Mouse (Mus musculus): ENCODE data around the gene Rgp1.

The Rgp1 gene

DNA sequence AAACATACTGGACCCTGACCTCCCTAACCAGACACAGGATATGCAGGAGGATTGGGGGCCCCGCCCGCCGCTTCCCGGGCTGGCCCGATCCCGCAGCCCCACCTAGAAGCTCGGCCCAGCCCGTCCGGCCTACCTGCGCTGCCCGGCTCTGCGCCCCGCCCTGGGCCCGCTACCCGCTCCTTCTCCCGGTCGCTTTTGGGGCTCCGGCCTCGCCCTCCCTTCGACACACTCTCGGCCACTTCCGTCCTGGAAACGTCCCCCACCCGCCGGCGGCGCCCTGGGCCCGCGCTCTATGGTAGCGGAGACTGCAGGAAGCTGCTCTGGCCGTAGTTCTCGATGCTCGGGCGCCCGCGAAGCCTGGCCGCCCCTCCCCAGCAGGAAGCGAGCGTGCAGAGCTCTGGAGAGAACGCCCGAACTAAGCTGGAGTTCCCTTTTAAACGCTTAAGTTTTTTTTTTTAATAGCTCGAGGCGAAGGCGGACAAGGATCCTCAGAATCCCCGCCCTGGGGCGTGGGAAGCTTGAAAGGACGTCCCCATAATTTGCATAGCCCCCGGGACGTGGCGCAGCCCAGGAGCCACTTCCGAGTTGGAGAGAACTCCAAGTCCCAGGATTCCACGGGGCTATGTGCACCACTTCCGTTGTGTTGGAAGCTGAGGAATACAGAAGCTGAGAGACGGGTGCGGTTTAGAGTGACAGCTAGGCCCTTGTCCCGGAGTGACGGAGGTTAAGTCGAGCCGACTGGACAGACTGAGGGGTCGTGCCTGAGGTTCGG, 16.3 kb upstream of the Rgp1 start, which contains the start of the genes Creb3 and Tln1:
TSS of gene Creb3 (plus strand) at position 336 of the 772 bp plus-strand sequence.
TSS of gene Tln1 (minus strand) at position 695 of the 772 bp plus-strand sequence.
- peak; percentile 98 for DNase-seq (ENCODE audit: low read depth, low spot score)

DNA sequence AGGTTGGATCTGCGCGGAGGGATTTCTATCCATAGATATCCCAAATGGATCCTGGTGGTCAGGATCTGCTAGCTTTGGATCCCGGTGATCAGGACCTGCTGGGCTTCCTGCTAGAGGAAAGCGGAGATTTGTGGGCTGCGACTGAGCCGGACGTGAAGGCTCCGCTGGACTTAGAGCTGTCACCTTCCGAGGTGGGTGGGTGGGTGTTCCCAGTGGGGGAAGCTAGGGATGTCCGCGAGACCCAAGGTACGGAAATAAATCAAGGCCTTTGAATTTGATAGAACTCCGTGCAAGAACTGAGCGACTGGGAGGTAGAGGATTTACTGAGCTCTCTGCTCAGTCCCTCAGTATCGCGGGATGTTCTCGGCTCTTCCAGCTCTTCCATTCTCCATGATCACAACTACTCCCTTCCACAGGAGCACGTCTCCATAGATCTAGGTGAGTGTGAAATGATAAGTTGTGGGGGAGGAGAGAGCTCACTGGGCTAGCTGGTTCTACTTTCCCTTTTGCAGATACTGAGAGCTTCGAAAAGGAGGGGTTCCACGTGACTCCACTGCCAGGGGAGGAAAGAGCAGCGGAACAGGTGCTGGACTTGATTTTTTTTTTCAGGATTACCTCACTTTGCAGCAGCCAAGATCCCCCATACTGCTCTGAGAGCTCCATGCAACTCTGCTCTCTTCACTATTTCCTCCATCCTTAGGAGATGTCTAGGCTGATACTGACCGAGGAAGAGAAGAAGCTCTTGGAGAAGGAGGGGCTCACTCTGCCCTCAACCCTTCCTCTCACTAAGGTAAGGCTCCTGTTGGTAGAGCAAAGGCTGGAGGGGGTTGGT, 15.5 kb upstream of the Rgp1 start:
- no peak for DNase-seq (ENCODE audit: low read depth, low spot score)

- DNase-seq (ENCODE audit: low read depth, low spot score) = no peak
Observed at GRCm38 (mm10) chr4:43563601-43563875, 15.0 kb upstream of the Rgp1 start.

GRCm38 (mm10) chr4:43564231-43564630, 14.3 kb upstream of the Rgp1 start:
- peak; percentile 48 for DNase-seq (ENCODE audit: low read depth, low spot score)

- DNase-seq (ENCODE audit: low read depth, low spot score) = no peak
Observed at GRCm38 (mm10) chr4:43567140-43567539, 11.4 kb upstream of the Rgp1 start.

DNA sequence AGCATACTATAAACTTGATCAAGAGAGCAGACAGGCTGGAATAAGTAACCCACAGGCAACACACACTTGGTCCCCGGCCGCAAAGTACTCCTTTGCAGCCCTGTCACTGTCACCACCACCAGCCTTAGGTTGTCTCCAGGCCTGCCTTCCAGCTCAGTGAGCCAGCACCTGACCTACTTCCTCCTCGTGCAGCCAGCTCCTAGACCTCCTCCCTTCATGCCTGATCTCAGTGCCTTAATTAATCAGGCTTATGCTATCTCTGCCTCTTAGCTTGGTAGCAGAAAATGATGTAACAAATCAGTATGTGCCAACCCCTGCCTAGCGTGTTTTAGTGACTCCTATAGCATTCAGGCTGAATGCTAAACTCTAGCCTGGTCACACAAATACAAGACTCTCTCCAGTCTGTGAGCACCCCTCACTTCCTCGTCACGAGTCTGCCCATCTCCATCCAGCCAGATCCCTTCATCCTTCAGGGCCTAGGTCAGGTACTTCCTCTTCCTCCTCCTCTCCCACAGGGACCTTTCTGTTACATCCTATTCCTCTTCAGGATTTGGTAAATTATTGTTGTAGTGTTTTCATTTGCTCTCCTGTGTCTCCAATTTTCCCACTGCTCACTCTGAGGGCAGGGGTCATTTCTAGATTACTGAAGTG, 7.0 kb upstream of the Rgp1 start:
- no peak for DNase-seq (ENCODE audit: low read depth, low spot score)

DNA sequence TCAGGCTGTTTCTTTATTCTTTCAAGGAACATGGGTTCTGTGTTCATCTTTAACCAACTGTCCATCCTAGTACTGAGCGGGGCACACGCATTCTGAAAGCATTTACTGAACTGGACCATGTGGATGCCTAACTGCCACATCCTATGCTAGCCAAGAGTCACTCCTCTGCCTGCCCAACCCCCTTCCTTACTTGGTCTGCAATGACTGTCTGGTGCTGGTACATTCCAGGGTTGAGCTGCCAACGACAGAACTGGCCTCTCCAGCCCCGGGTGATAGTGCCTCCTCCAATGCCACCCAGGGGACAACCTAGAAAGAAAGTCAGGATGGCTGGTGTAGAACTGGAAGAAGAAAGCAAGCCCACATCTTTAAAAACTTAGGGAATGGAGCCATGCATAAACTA, 5.0 kb upstream of the Rgp1 start:
- DNase-seq (ENCODE audit: low read depth, low spot score) = no peak

- DNase-seq (ENCODE audit: low read depth, low spot score) = no peak
Observed at GRCm38 (mm10) chr4:43575356-43575755, 3.2 kb upstream of the Rgp1 start.

DNA sequence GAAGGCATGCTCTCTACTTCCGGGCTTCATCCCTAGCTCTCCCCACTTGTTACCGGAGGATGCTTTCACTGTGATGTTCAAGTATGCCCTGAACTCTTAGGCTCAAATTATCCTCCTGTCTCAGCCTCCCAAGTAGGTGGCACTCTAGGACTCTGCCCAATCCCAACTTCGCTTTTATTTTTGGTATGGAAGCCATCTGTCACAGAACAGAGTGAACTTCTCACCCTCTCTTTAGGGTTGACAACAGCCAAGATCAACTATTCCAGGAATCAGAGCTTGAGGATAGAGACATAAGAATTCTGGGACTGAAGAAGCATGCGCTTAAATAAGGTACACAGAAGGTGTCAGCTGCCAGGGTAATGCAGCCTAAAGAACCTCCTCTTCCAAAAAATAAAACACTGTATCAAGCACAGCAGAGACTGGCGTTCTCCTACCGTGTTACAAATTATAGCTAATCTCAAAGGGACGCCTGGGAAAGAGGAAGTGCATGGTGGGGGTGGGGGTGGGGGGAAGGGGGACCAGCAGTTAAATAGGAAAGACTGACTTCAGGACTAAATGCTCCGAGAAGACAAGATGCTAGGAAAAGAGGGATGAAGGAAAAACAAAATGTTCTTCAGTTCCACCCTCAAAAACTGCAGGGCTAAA, 1.2 kb upstream of the Rgp1 start:
- no peak for DNase-seq (ENCODE audit: low read depth, low spot score)

- no peak for DNase-seq (ENCODE audit: low read depth, low spot score)
Observed at GRCm38 (mm10) chr4:43579256-43579655, 741 bp downstream of the Rgp1 start.

GRCm38 (mm10) chr4:43579731-43580130, 1.2 kb downstream of the Rgp1 start:
- no peak for DNase-seq (ENCODE audit: low read depth, low spot score)

DNA sequence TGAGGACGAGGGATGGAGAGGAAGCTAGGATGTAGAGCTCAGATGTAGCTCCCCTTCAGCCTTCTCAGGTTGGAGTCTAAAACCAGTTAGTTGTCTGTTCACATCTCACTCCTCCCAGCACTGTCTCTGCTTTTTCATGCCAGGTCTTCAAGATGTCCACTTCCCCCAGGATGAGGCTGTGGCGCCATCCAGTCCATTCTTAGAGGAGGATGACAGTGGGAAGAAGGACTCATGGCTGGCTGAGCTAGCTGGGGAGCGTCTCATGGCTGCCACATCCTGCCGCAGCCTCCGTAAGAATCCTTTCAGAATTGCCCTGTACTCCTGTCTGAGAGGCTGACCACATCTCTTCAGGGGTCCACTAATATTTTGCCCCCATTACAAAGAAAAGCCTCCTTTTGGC, 2.2 kb downstream of the Rgp1 start:
- no peak for DNase-seq (ENCODE audit: low read depth, low spot score)

DNA sequence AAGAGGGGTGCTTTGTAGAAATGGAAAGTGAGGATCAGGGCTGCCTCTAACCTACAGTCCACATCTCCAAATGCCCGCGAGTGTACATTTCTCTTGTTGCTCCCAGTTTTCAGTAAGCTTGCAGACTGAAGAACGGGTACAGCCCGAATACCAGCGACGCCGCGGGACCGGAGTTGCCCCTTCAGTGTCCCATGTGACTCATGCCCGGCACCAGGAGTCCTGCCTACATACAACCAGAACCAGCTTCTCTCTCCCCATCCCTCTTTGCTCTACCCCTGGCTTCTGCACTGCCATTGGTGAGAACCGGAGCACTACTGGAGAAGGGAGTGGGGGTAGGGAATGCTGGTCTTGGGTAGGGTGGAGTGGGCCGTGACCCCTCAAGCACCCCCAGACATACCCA, 2.9 kb downstream of the Rgp1 start:
- DNase-seq (ENCODE audit: low read depth, low spot score) = no peak

DNA sequence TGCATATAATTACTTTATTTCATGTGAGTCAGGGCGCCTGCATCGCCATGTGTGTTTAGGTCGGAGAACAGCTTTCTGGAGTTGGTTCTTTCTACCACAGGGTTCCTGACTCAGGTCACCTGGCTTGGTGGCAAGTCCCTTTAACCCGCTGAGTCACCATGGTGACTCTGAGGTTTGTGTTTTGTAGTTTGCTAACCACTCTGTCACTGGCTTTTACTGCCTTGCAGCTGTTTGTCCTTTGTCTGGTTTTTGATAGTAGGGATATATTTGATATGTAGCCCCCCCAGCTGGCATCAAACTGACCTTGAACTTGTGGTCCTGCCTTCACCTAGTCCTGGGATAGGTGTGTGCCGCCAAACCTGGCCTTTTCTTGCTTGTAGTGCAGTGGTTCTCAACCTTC, 3.7 kb downstream of the Rgp1 start:
- DNase-seq (ENCODE audit: low read depth, low spot score) = no peak

GRCm38 (mm10) chr4:43583421-43583820, 4.9 kb downstream of the Rgp1 start:
- no peak for DNase-seq (ENCODE audit: low read depth, low spot score)

DNA sequence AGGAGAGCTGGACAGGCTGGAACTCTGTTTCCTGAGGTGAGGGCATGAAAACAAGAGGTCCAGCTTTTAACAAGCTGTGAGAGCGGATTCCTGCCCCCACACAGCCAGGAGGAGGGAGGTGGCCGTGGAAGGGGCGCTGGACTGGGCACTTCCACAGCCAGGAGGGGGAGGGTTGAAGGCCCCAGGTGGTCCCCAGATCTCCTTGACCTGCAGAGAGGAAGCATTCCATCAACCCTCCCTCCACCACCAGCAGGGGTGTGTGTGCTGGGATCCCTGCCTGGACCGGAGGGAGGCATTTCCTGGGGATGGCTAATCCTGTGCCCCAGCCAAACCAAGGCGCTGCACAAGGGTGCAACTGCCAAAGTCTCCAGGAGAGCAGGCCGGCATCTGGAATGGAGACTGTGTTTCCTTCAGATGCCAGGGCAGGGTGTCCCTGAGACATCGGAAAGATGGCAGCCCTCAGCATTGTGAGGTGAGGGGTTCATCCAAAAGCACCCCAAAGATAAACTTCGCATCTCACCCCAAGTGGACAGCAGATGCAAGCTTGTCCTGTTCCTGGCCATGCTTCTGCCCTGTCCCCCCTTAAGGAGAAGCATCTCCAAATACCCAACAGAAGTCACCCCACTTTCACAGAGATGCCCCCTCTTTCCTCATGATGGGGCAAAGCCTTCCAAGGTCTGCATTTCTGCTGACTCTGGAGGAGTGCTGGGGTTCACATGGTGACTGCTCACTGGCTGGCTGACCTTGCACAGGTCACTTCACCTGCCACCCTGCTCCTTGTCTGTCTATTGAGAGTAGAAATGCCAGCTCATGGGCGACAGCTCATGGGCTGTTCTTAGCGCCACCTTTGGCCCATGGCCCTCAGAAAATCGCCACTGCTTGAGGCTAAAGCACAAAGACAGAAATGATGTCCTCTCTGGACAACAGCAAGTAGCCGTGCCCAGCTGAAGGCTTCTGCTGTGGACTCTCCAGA, 6.2 kb downstream of the Rgp1 start, which contains the start of gene Msmp:
TSS of gene Msmp (minus strand) at position 51 of the 973 bp plus-strand sequence.
- no peak for DNase-seq (ENCODE audit: low read depth, low spot score)

- DNase-seq (ENCODE audit: low read depth, low spot score) = no peak
Observed at GRCm38 (mm10) chr4:43585682-43586081, 7.2 kb downstream of the Rgp1 start.

DNA sequence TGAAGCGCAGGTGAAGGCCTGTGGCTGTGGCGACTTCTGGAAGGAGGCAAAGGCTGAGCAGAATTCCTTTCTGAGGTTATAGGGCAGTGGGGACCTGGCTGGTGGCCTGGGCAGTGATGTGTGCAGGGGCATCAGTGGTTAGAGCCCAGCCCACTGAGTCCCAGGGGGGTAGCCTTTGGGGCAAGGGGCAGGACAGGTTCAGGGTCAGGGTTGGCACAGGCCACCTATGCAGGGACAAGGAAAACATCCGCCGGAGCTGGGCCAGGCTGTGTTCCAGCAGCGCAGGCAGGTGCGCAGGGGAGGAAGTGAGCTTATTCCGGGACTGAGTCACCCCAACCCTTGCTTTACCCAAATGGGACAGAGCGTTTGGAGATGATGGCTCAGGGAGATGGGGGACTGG, 7.9 kb downstream of the Rgp1 start:
- DNase-seq (ENCODE audit: low read depth, low spot score) = no peak

DNA sequence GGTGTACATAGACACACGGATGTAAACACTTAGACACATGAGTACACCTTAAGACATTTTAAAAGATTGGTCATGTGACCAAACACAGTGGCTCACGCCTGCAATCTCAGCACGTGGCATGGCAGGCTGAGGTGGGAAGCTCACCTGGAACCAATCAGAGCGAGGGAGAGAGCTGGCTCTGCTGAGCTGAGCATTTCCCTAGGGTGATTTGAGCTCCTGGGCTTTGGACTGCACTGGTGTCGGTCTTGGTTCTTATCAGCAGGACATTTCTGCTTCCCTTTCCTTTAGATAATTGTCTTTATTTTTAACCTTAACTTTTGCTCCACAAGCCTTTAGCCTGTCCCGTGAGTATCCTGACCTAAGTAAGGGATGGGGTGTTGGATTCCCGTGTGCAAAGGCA, 9.2 kb downstream of the Rgp1 start:
- no peak for DNase-seq (ENCODE audit: low read depth, low spot score)

DNA sequence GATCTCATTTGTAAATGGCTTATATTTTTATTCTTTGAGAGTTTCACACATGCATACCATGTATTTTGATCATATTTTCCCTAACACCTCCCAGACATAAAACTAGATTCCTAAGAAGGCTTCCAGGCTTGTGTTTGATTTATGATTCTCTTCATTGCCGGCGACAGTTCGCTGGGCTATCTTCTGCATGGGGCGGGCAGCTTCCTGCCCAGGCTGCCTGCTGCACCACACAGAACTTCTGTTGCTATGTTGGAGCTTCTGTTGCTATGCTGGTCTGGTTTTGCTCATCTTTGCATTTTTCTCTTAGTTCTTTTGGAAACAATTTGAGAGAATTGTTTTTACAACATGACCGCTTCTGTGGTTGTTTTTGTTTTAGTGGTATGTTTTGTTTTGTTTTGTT, 13.0 kb downstream of the Rgp1 start:
- no peak for DNase-seq (ENCODE audit: low read depth, low spot score)

DNA sequence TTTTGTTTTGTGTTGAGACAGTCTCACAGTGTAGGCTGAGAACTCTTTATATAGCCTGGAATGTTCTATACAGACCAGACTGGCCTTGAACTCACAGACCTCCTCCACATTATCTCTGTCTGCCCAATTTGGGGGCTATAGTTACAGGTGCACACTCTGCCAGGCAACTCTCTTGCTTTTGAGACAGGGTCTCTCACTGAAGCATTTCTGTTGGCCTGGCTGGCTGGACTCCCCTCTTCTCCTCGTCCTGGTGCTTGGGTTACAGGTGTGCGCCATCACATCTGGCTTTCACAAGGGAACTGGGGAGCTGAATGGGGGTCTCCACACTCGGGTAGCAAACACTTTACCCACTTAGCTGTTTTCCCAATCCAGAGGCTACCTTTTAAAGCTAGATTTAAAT, 13.4 kb downstream of the Rgp1 start:
- DNase-seq (ENCODE audit: low read depth, low spot score) = no peak

All from ES-CJ7 (cell line).